Mouse (Mus musculus) liver, embryonic 16.5 days (tissue): ENCODE data around the gene Cavin3. TPM values are rescaled to one million over a fixed set of nuclear protein-coding genes. Genes with fewer than 3 reads are reported as not detected.
"Not testable (repeated sequence)": the region's sequence is repeated elsewhere in the genome, so short reads cannot be mapped to it uniquely, and the experiment has no call there.

Experiments
- ATAC-seq: fragments of 200-750 bp; cut with Nextera tagmentation; 2 replicates; pipeline ENCODE4 v1.8.0; 2017; ENCODE audit warnings: low read depth, mild to moderate bottlenecking, moderate number of reproducible peaks, moderate library complexity
- H3K27ac ChIP-seq: fragments of 300-500 bp; sonication (generic); 2 replicates; pipeline ENCODE4 v1.5.1; 2014; ENCODE audit warnings: mild to moderate bottlenecking, low read length
- H3K27me3 ChIP-seq: fragments of 300-500 bp; sonication (generic); 2 replicates; pipeline ENCODE4 v1.6.1; 2014; ENCODE audit warnings: low read depth, low read length, mixed read lengths; ENCODE audit not compliant: control insufficient read depth, insufficient read depth
- H3K36me3 ChIP-seq: fragments of 300-500 bp; sonication (generic); 2 replicates; pipeline ENCODE4 v1.6.1; 2014; ENCODE audit warnings: mild to moderate bottlenecking; ENCODE audit not compliant: control insufficient read depth, insufficient read depth
- H3K4me1 ChIP-seq: fragments of 300-500 bp; sonication (generic); 2 replicates; pipeline ENCODE4 v1.6.1; 2014; ENCODE audit warnings: low read depth, low read length, mixed read lengths; ENCODE audit not compliant: control insufficient read depth
- H3K4me2 ChIP-seq: fragments of 300-500 bp; sonication (generic); 2 replicates; pipeline ENCODE4 v1.6.1; 2014; ENCODE audit warnings: low read depth, low read length, mixed read lengths
- H3K4me3 ChIP-seq: fragments of 300-500 bp; sonication (generic); 2 replicates; pipeline ENCODE4 v1.5.1; 2014; ENCODE audit warnings: low read depth, mild to moderate bottlenecking, low read length
- H3K9ac ChIP-seq: fragments of 300-500 bp; sonication (generic); 2 replicates; pipeline ENCODE4 v1.6.1; 2014; ENCODE audit warnings: low read depth, low read length
- H3K9me3 ChIP-seq: fragments of 300-500 bp; sonication (generic); replicated peaks from 2 replicates; pipeline ENCODE4 v1.6.1; 2016; ENCODE audit warnings: low read length; ENCODE audit not compliant: control insufficient read depth
- WGBS: fragments of 180-500 bp; shearing (Covaris S2); extraction: QIAGEN DNeasy Blood & Tissue Kit; methylation state at CpG from one replicate; pipeline ENCODE4 v1.1.7; 2014; ENCODE audit not compliant: insufficient replicate concordance; 5-methylcytosine and 5-hydroxymethylcytosine counted together
- polyA plus RNA-seq: library from polyadenylated mRNA; unstranded; fragments of >200 nt; fragmentation: Nextera tagmentation; extraction: Ambion mirVana; gene quantifications from 2 replicates; pipeline ENCODE4 v1.2.1, GENCODE M21; 2015

Cavin3 gene
- polyA plus RNA-seq, 1 experiment from 2014 or later = 5.2 TPM

DNA sequence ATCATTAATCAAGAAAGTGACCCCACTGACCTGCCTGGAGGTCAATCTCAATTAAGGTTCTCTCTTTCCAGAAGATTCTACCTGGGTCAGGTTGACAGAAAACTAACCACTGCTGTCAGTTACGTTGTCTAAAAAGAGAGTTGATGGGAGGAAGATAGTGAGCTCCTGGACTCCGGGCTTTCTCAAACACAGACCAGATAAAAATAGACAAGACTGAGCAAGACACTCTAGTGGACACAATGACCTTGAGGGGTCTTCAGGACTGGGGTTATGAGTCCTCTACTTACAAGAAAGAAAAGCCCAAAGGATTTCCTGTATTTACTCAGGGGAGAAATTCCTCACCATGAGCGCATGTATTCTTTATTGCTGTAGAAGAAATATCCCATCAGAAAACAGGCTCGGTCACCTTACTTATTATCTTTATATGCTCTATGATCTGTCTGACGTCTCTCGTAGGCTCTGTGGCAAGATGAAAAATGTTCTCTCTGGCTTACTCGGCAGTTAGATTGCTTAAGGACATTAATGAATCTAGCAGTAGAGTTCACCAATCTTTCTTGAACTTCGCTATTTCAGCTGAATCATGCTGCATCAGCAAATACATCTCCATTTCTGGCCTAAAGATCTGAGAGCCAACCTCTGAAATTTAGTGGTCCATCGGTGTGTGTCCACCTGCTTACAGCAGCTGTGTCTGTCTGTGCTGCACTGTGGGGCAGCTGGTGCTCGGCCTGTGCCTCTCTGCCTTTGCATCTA, 5.2 kb downstream of the Cavin3 start:
- Histone ChIP-seq H3K9me3 (no peaks in the 10 kb centered on the region), H3K36me3 (no peaks in the 10 kb centered on the region), H3K4me1 (no peaks in the 10 kb centered on the region), H3K27me3 (peaks cover 9% of the 10 kb centered on the region), H3K27ac (no peak overlapping the region), H3K4me3 (no peak overlapping the region), H3K4me2 (no peak overlapping the region), H3K9ac (no peak overlapping the region)
- ATAC-seq = no peak
- 53% methylated on average over 10 of the region's 10 CpGs for WGBS

DNA sequence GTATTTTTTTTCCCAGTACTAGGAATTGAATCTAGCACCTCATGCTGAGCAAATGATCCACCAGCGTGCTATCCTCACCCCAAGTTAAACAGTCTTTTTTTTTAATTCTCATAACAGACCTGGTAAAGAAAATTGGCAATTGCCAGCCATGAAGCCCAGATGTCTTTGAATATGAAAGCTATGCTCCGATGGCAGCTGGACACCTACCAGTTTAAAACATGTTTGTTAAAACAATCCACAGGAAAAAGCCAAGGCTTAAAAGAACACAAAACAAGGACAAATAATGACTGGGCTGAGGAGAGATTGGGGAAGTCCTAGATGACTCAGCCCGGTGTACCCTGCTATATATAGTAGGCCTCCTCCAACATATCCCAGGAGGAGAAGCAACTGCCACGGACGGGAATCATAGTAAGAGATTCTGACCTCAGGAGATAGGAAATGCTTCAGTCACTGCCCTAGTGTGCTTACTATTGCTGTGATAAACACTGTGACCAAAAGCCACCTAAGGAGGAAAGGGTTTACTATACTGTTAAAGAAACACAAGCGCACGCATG, 6.6 kb downstream of the Cavin3 start:
- no peaks in the 10 kb centered on the region for H3K36me3 ChIP-seq
- H3K4me3 ChIP-seq = no peak overlapping the region
- no peaks in the 10 kb centered on the region for H3K27me3 ChIP-seq
- H3K9me3 ChIP-seq = no peaks in the 10 kb centered on the region
- 0 out of 2 replicates have a peak, but pooled peaks have one; percentile 11 for ATAC-seq
- no peaks in the 10 kb centered on the region for H3K4me1 ChIP-seq
- H3K27ac ChIP-seq = no peak overlapping the region
- H3K4me2 ChIP-seq = no peak overlapping the region
- no peak overlapping the region for H3K9ac ChIP-seq
- WGBS = 48% methylated on average over 7 of the region's 7 CpGs

DNA sequence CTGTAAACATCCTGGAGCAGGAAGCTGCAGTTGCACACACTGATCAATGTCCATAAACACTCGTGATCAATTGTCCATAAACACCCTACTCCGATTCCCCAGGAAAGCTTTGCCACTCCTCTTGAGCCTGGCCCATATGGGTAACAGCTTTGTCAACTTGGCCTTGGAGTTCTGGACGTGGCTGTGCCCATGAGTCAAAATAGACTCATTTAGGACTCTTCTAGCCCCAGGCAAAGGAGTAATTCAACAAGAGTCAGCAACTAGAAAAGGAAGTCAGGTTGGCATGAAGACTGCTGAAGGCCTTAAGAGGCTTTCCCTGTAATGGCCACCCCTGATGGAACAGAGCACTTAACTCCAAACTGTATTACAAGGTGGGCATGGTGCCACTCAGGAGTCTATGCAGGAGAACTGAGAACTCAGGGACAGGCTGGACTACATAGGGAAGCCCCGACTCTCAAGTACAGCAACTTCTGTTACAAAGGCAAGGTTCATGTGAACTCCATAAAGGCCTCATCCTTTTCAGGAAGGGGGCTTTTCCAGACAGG, 7.3 kb downstream of the Cavin3 start:
- no peaks in the 10 kb centered on the region for H3K36me3 ChIP-seq
- ATAC-seq = no peak

DNA sequence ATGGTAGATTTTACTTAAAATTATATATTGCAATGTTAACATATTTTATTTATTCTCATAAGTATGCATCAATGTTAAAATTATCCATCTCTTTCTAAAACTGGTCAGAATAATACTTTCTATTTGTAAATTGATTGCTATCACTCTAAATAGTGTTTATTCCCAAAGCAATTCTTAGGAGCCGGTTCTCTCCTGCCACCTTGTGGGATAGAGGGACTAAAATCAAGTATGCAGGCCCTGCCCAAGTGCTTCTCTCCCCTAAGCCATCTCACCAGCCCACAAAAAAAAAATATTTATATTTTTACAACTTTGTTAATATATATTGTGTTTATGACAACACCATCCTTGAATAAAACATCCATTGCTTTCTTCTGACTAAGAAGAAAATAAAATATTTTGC, 9.5 kb downstream of the Cavin3 start:
- Histone ChIP-seq H3K4me1 (no peaks in the 10 kb centered on the region), H3K27me3 (no peaks in the 10 kb centered on the region), H3K4me2 (no peak overlapping the region), H3K9me3 (no peaks in the 10 kb centered on the region), H3K36me3 (no peaks in the 10 kb centered on the region), H3K4me3 (no peak overlapping the region), H3K27ac (no peak overlapping the region), H3K9ac (no peak overlapping the region)
- ATAC-seq = no peak
- WGBS = 47% methylated on average over 1 of the region's 1 CpGs

More for the DNA sequence above, 7.3 kb downstream of the Cavin3 start:
- no peak overlapping the region for H3K4me2 ChIP-seq
- H3K9ac ChIP-seq = no peak overlapping the region
- no peak overlapping the region for H3K4me3 ChIP-seq
- 60% methylated on average over 4 of the region's 4 CpGs for WGBS
- no peaks in the 10 kb centered on the region for H3K9me3 ChIP-seq
- no peaks in the 10 kb centered on the region for H3K4me1 ChIP-seq
- no peaks in the 10 kb centered on the region for H3K27me3 ChIP-seq
- H3K27ac ChIP-seq = no peak overlapping the region

DNA sequence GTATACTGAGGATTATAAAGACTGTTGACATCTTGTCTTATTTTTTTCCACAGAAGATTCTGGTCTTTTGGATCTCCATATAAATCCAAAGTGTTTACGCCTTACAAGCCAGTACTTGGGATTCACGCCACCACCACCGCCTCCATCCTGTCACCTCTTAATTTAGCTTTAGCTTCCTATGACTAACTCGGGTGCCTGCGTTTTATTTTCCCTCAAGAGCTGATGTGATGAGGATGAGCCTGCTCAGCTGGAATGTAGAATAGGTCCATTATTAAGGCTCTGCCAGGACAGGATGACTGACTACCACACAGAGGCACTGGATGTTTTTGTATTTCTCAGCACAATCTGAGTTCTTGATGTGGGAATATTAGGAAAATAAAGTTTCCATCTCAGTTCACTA, 16.6 kb downstream of the Cavin3 start:
- not testable (repeated sequence) for H3K4me2 ChIP-seq, H3K4me1 ChIP-seq, H3K36me3 ChIP-seq, H3K27me3 ChIP-seq, H3K9ac ChIP-seq, H3K9me3 ChIP-seq, H3K4me3 ChIP-seq, H3K27ac ChIP-seq, ATAC-seq
- WGBS = 67% methylated on average over 5 of the region's 5 CpGs

DNA sequence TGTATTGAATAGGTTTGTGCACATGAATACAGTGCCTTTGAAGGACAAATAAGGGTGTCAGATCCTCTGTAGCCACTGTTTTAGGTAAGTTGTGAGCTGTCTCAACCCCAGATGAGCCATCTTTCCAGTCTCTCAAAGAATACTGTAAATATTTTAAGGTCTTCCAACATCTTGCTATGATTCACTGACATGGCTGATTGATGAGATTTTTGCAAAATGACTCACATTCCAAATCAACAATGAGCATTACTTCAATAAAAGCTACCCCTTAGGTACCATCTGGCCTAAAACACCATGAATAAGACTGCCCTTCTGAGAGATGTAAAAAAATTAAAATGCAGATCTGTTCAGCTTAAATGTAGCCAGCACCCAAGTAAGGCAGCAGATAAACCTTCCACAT, 23.6 kb downstream of the Cavin3 start:
- H3K4me3 ChIP-seq = no peak overlapping the region
- no peaks in the 10 kb centered on the region for H3K27me3 ChIP-seq
- no peak overlapping the region for H3K4me2 ChIP-seq
- H3K9ac ChIP-seq = no peak overlapping the region
- no peaks in the 10 kb centered on the region for H3K9me3 ChIP-seq
- H3K27ac ChIP-seq = no peak overlapping the region
- no peak for ATAC-seq
- H3K4me1 ChIP-seq = no peaks in the 10 kb centered on the region
- no peaks in the 10 kb centered on the region for H3K36me3 ChIP-seq

DNA sequence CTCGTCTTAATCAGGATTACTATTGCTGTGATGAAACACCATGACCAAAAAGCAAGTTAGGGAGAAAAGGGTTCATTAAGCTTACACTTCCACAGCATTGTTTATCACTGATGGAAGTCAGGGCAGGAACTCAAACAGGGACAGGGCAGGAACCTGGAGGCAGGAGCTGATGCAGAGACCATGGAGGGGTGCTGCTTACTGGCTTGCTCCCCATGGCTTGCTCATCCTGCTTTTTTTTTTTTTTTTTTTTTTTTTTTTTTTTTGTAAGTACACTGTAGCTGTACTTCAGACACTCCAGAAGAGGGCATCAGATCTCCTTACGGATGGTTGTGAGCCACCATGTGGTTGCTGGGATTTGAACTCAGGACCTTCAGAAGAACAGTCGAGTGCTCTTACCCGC, 28.8 kb downstream of the Cavin3 start:
- not testable (repeated sequence) for H3K27me3 ChIP-seq, H3K36me3 ChIP-seq, H3K9me3 ChIP-seq, H3K27ac ChIP-seq, H3K9ac ChIP-seq, H3K4me1 ChIP-seq, ATAC-seq, H3K4me2 ChIP-seq, H3K4me3 ChIP-seq
- 50% methylated on average over 4 of the region's 4 CpGs for WGBS

DNA sequence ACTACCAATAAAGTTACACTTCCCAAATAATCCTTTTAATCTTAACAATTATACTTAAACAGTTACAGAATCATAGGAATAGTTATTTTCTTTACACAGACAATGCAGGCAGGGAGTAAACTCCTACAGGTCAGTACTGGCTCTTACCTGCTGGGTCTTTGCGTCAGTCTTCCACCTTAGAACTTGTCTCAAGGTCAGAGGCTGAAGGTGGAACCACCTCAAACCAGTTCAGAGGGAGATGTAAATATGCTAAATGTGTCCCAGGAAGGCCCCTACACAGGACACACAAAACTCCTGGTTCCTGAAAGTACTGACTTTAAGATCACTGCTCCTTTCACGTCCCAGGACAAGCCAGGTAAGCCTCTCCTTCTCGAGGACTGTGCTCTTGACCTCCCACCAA, 37.0 kb downstream of the Cavin3 start:
- Histone ChIP-seq H3K36me3 (no peaks in the 10 kb centered on the region), H3K4me1 (no peaks in the 10 kb centered on the region), H3K4me3 (no peak overlapping the region), H3K9ac (no peak overlapping the region), H3K27me3 (no peaks in the 10 kb centered on the region), H3K9me3 (no peaks in the 10 kb centered on the region), H3K4me2 (no peak overlapping the region), H3K27ac (no peak overlapping the region)
- no peak for ATAC-seq
- 45% methylated on average over 3 of the region's 3 CpGs for WGBS

DNA sequence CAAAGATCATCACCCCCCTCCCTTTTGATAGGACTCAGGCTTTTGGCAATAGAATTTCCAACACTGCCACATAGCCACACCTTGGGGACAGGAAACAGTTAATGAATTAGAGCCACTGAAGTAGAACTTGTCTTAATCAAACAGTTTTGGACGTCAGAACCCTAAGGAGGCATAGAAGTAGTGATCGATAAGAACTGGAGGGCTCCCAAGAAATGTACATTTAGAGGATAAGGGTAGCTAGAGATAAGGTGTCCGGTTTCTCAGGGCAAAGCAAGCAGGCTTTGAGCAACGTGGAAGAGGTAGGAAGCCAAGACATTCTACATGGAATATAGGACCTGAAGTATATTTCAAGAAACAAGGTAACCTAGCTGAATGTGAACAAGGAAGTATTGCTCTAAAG, 40.7 kb downstream of the Cavin3 start:
- H3K36me3 ChIP-seq = no peaks in the 10 kb centered on the region
- H3K4me3 ChIP-seq = no peak overlapping the region
- ATAC-seq = no peak
- H3K9me3 ChIP-seq = no peaks in the 10 kb centered on the region
- no peak overlapping the region for H3K9ac ChIP-seq
- no peaks in the 10 kb centered on the region for H3K4me1 ChIP-seq
- 39% methylated on average over 4 of the region's 4 CpGs for WGBS
- H3K4me2 ChIP-seq = no peak overlapping the region
- no peak overlapping the region for H3K27ac ChIP-seq
- no peaks in the 10 kb centered on the region for H3K27me3 ChIP-seq
